Mouse (Mus musculus): ENCODE results near the gene Art1.

- TF ChIP-seq POLR2A (IDR thresholded peaks at IDR 0.05; ENCODE audit: borderline replicate concordance, low read depth, low read length) (no peak), CTCF (IDR thresholded peaks at IDR 0.05; ENCODE audit: low read depth, low read length) (no peak)
Measured at GRCm38 (mm10) chr7:102117382-102117781, 15.8 kb downstream of the Art1 start.

Measured in bone marrow macrophage, adult 2 months (primary cell).